Mouse (Mus musculus) neural tube, embryonic 15.5 days (tissue): ENCODE measurements around the gene Uqcc3. TPM values are rescaled to one million over a fixed set of nuclear protein-coding genes. Genes with fewer than 3 reads are reported as not detected.
"Not testable (repeated sequence)": the region's sequence is repeated elsewhere in the genome, so short reads cannot be mapped to it uniquely, and the experiment has no call there.

ENCODE experiments used
- ATAC-seq: fragments of 200-750 bp; cut with Nextera tagmentation; 2 replicates; pipeline ENCODE4 v1.8.0; 2017; ENCODE audit warnings: mild to moderate bottlenecking, moderate TSS enrichment, moderate library complexity; ENCODE audit not compliant: low FRiP score
- H3K27ac ChIP-seq: fragments of 300-500 bp; sonication (generic); replicated peaks from 2 replicates; pipeline ENCODE4 v1.5.1; 2015; ENCODE audit warnings: mild to moderate bottlenecking, inconsistent platforms
- H3K27me3 ChIP-seq: fragments of 300-500 bp; sonication (generic); replicated peaks from 2 replicates; pipeline ENCODE4 v1.6.1; 2015; ENCODE audit warnings: inconsistent platforms
- H3K36me3 ChIP-seq: fragments of 300-500 bp; sonication (generic); 2 replicates; pipeline ENCODE4 v1.6.1; 2015; ENCODE audit warnings: inconsistent platforms
- H3K4me1 ChIP-seq: fragments of 300-500 bp; sonication (generic); 2 replicates; pipeline ENCODE4 v1.6.1; 2015; ENCODE audit warnings: inconsistent platforms
- H3K4me2 ChIP-seq: fragments of 300-500 bp; sonication (generic); 2 replicates; pipeline ENCODE4 v1.6.1; 2015; ENCODE audit warnings: inconsistent platforms, mild to moderate bottlenecking, moderate library complexity
- H3K4me3 ChIP-seq: fragments of 300-500 bp; sonication (generic); replicated peaks from 2 replicates; pipeline ENCODE4 v1.5.1; 2015; ENCODE audit warnings: mild to moderate bottlenecking, inconsistent platforms
- H3K9ac ChIP-seq: fragments of 300-500 bp; sonication (generic); replicated peaks from 2 replicates; pipeline ENCODE4 v1.6.1; 2015; ENCODE audit warnings: mild to moderate bottlenecking, inconsistent platforms
- H3K9me3 ChIP-seq: fragments of 300-500 bp; sonication (generic); replicated peaks from 2 replicates; pipeline ENCODE4 v1.6.1; 2016; ENCODE audit warnings: inconsistent platforms
- WGBS: fragments of 180-500 bp; shearing (Covaris S2); methylation state at CpG from one replicate; pipeline ENCODE4 v1.1.7; 2015; ENCODE audit warnings: mixed read lengths; 5-methylcytosine and 5-hydroxymethylcytosine counted together
- polyA plus RNA-seq: library from polyadenylated mRNA; unstranded; fragments of >200 nt; fragmentation: Nextera tagmentation; extraction: Ambion mirVana; gene quantifications from 2 replicates; pipeline ENCODE4 v1.2.1, GENCODE M21; 2015

Uqcc3 gene
- polyA plus RNA-seq, 1 experiment from 2014 or later, result 62.6 TPM

- no peak overlapping the region for H3K9ac ChIP-seq
- no peak overlapping the region for H3K4me2 ChIP-seq
- no peaks in the 10 kb centered on the region for H3K9me3 ChIP-seq
- ATAC-seq, result no peak
- H3K36me3 ChIP-seq, result peaks cover 36% of the 10 kb centered on the region
- H3K27me3 ChIP-seq, result no peaks in the 10 kb centered on the region
- no peak overlapping the region for H3K27ac ChIP-seq
- H3K4me3 ChIP-seq, result no peak overlapping the region
- H3K4me1 ChIP-seq, result peaks cover 43% of the 10 kb centered on the region
- 89% methylated on average over 6 of the region's 6 CpGs for WGBS
Observed at GRCm38 (mm10) chr19:8842961-8843360, 37.8 kb downstream of the Uqcc3 start.

GRCm38 (mm10) chr19:8841012-8841411 is 39.7 kb downstream of the Uqcc3 start:
- Histone ChIP-seq H3K4me3 (peak overlapping the region; percentile 54), H3K27me3 (no peaks in the 10 kb centered on the region), H3K4me1 (peaks cover 54% of the 10 kb centered on the region), H3K4me2 (peak overlapping the region; percentile 83), H3K9ac (peak overlapping the region; percentile 75), H3K27ac (no peak overlapping the region), H3K9me3 (no peaks in the 10 kb centered on the region), H3K36me3 (peaks cover 17% of the 10 kb centered on the region)
- no peak for ATAC-seq
- 91% methylated on average over 7 of the region's 7 CpGs for WGBS

GRCm38 (mm10) chr19:8839908-8840791 is 40.6 kb downstream of the Uqcc3 start:
- H3K27me3 ChIP-seq, result no peaks in the 10 kb centered on the region
- peaks cover 54% of the 10 kb centered on the region for H3K4me1 ChIP-seq
- no peak; the same call in 1 of the 2 replicates for ATAC-seq
- H3K9me3 ChIP-seq, result no peaks in the 10 kb centered on the region
- 16% methylated on average over 29 of the region's 29 CpGs for WGBS
- H3K4me3 ChIP-seq, result peak overlapping the region; percentile 54
- peak overlapping the region; percentile 98 for H3K27ac ChIP-seq
- H3K36me3 ChIP-seq, result peaks cover 19% of the 10 kb centered on the region
- peak overlapping the region; percentile 83 for H3K4me2 ChIP-seq
- H3K9ac ChIP-seq, result peak overlapping the region; percentile 75

- Histone ChIP-seq H3K27me3 (no peaks in the 10 kb centered on the region), H3K4me2 (peak within 1 kb of the TSS; percentile 83), H3K9me3 (no peaks in the 10 kb centered on the region), H3K27ac (peak within 1 kb of the TSS; percentile 98), H3K9ac (peak within 1 kb of the TSS; percentile 75), H3K4me3 (peak within 1 kb of the TSS; percentile 54), H3K4me1 (peaks cover 46% of the 10 kb centered on the region), H3K36me3 (peaks cover 28% of the 10 kb centered on the region)
- WGBS, result 33% methylated on average over 11 of the region's 11 CpGs
- ATAC-seq, result peak; percentile 87
Observed at GRCm38 (mm10) chr19:8839103-8839907, 41.4 kb downstream of the Uqcc3 start, which contains the start of gene Gng3. Gene Gng3 (minus strand): TSS chr19:8839194.

GRCm38 (mm10) chr19:8838041-8838730 is 42.5 kb downstream of the Uqcc3 start:
- Histone ChIP-seq H3K27ac (peak overlapping the region; percentile 98), H3K4me3 (peak overlapping the region; percentile 54), H3K4me1 (peaks cover 43% of the 10 kb centered on the region), H3K4me2 (peak overlapping the region; percentile 83), H3K27me3 (no peaks in the 10 kb centered on the region), H3K9me3 (no peaks in the 10 kb centered on the region), H3K36me3 (peaks cover 39% of the 10 kb centered on the region), H3K9ac (peak overlapping the region; percentile 75)
- WGBS, result 9% methylated on average over 15 of the region's 15 CpGs
- peak; percentile 20; the same call in 1 of the 2 replicates for ATAC-seq

- Histone ChIP-seq H3K9me3 (no peaks in the 10 kb centered on the region), H3K4me3 (peak within 1 kb of the TSS; percentile 54), H3K27me3 (no peaks in the 10 kb centered on the region), H3K36me3 (peaks cover 39% of the 10 kb centered on the region), H3K9ac (peak within 1 kb of the TSS; percentile 75), H3K4me1 (peaks cover 42% of the 10 kb centered on the region), H3K4me2 (peak within 1 kb of the TSS; percentile 83), H3K27ac (peak within 1 kb of the TSS; percentile 98)
- under 1% methylated on average over 38 of the region's 38 CpGs for WGBS
- ATAC-seq, result peak; percentile 73
Observed at GRCm38 (mm10) chr19:8837251-8837791, 43.4 kb downstream of the Uqcc3 start, which contains the start of gene Bscl2. Gene Bscl2 (plus strand): TSS chr19:8837467.

- ATAC-seq, H3K9ac ChIP-seq, H3K27me3 ChIP-seq, H3K4me3 ChIP-seq, H3K9me3 ChIP-seq: not testable (repeated sequence)
- H3K36me3 ChIP-seq, result peaks cover 46% of the 10 kb centered on the region
- H3K4me1 ChIP-seq, result peaks cover 34% of the 10 kb centered on the region
- WGBS, result 98% methylated on average over 10 of the region's 10 CpGs
- H3K27ac ChIP-seq, result peak overlapping the region; percentile 98; the same call in 1 of the 2 replicates
- peak overlapping the region; percentile 83; the same call in 1 of the 2 replicates for H3K4me2 ChIP-seq
Observed at GRCm38 (mm10) chr19:8836327-8836726, 44.4 kb downstream of the Uqcc3 start.

GRCm38 (mm10) chr19:8832971-8833370 is 47.8 kb downstream of the Uqcc3 start:
- Histone ChIP-seq H3K27me3 (no peaks in the 10 kb centered on the region), H3K4me1 (peaks cover 11% of the 10 kb centered on the region), H3K4me2 (no peak overlapping the region), H3K9me3 (no peaks in the 10 kb centered on the region), H3K36me3 (peaks cover 79% of the 10 kb centered on the region), H3K4me3 (no peak overlapping the region), H3K27ac (no peak overlapping the region), H3K9ac (no peak overlapping the region)
- no peak for ATAC-seq
- 90% methylated on average over 4 of the region's 4 CpGs for WGBS

GRCm38 (mm10) chr19:8831262-8831661 is 49.5 kb downstream of the Uqcc3 start:
- H3K4me3 ChIP-seq, result no peak overlapping the region
- H3K4me2 ChIP-seq, result no peak overlapping the region
- no peaks in the 10 kb centered on the region for H3K27me3 ChIP-seq
- H3K4me1 ChIP-seq, result peaks cover 2% of the 10 kb centered on the region
- no peak overlapping the region for H3K27ac ChIP-seq
- 82% methylated on average over 11 of the region's 11 CpGs for WGBS
- H3K9ac ChIP-seq, result no peak overlapping the region
- H3K36me3 ChIP-seq, result peaks cover 96% of the 10 kb centered on the region
- no peak for ATAC-seq
- H3K9me3 ChIP-seq, result no peaks in the 10 kb centered on the region

GRCm38 (mm10) chr19:8830664-8831063 is 50.1 kb downstream of the Uqcc3 start:
- no peaks in the 10 kb centered on the region for H3K9me3 ChIP-seq
- H3K4me2 ChIP-seq, result no peak overlapping the region
- H3K4me3 ChIP-seq, result no peak overlapping the region
- H3K4me1 ChIP-seq, result no peaks in the 10 kb centered on the region; the same call in 1 of the 2 replicates
- no peaks in the 10 kb centered on the region for H3K27me3 ChIP-seq
- peaks cover 97% of the 10 kb centered on the region for H3K36me3 ChIP-seq
- H3K27ac ChIP-seq, result no peak overlapping the region
- H3K9ac ChIP-seq, result no peak overlapping the region
- 90% methylated on average over 8 of the region's 8 CpGs for WGBS
- ATAC-seq, result no peak
